Mouse (Mus musculus) lung, adult 2 months (tissue): ENCODE data around the gene Ippk.

Experiments
- CTCF ChIP-seq: fragments of 200-500 bp; IDR thresholded peaks from 2 replicates; pipeline ENCODE4 v1.5.1; 2011; ENCODE audit warnings: mild to moderate bottlenecking, low read length, control low read depth; ENCODE audit not compliant: insufficient read depth
- POLR2A ChIP-seq: fragments of 200-500 bp; IDR thresholded peaks from 2 replicates; pipeline ENCODE4 v1.6.1; 2011; ENCODE audit warnings: low read depth, mild to moderate bottlenecking, control low read depth, low read length, borderline replicate concordance; ENCODE audit errors: extremely low read depth

- TF ChIP-seq CTCF (no peak), POLR2A (no peak)
Observed at GRCm38 (mm10) chr13:49393579-49393978, 27.5 kb upstream of the Ippk start.
